Mouse (Mus musculus): ENCODE results near the gene Ppp1r27. TPM values are rescaled to one million over a fixed set of nuclear protein-coding genes. Genes with fewer than 3 reads are reported as not detected.
"Not testable (repeated sequence)": the region's sequence is repeated elsewhere in the genome, so short reads cannot be mapped to it uniquely, and the experiment has no call there.

Gene Ppp1r27
- total RNA-seq, 2 experiments from 2014 or later = not detected

- intact Hi-C loops (cut with DNase I) = no loop called here
- peak in 1 of 2 experiments; percentile 55 for DNase-seq (ENCODE audit: extremely low spot score in 1 of 2, low spot score in 2 of 2)
Observed at GRCm38 (mm10) chr11:120577211-120578023, 26.5 kb upstream of the Ppp1r27 start.

DNA sequence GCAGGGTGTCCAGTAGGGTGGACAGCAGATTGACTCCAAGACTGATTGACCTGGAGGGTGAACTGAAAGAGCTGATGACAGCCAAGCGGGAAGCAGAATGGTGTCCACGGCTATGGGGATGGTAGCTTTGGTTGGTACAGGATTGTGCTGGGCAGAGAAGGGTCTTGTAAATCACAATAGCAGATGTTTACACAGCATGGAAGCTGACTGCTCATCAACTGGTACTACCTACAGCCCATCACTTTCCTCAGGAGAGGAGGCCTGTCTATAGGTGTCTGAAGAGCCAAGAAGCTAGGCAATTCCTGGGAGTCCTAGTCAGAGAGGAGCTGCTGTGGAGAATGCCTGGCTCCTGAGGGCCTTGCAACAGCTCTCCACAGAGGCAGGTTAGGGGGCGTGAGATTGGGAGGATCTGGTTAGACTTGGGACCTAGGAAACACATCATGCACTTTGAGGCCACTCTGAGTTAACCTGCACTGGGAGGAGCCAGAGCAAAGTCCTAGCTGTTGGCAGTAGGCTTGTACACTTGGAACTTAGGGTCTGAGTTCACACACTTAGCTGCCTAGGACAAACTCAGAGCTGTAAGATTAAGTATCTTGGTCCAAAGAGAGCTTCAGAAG lies 25.5 kb upstream of the Ppp1r27 start:
- intact Hi-C loops (cut with DNase I) = no loop called here
- no peak for DNase-seq (ENCODE audit: extremely low spot score in 1 of 2, low spot score in 2 of 2)

- DNase-seq (ENCODE audit: extremely low spot score in 1 of 2, low spot score in 2 of 2) = no peak
- intact Hi-C loops (cut with DNase I) = no loop called here
Observed at GRCm38 (mm10) chr11:120575940-120576339, 25.0 kb upstream of the Ppp1r27 start.

- intact Hi-C loops (cut with DNase I) = no loop called here
- DNase-seq (ENCODE audit: extremely low spot score in 1 of 2, low spot score in 2 of 2) = no peak
Observed at GRCm38 (mm10) chr11:120575046-120575445, 24.1 kb upstream of the Ppp1r27 start.

DNA sequence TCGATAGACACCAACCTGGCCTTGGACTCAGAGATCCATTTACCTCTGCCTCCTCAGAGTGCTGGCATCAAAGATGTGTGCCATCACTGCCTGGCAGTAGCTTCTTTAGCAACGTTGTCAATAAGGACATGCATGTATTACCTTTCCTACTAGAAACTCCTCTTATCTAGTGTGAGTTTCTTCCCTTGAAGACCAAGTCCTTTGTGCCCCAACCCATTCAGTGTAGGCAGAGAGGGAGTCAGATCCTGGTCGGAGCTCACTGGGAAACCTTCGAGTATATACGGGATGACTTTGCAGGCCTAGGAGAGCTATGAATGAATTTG lies 23.3 kb upstream of the Ppp1r27 start:
- intact Hi-C loops (cut with DNase I) = no loop called here
- no peak for DNase-seq (ENCODE audit: extremely low spot score in 1 of 2, low spot score in 2 of 2)

GRCm38 (mm10) chr11:120573585-120574277 lies 22.8 kb upstream of the Ppp1r27 start:
- intact Hi-C loops (cut with DNase I) = loop anchor here (2.0 kb wide), 1 partner anchor 55 kb away; no protein-coding TSS in a partner anchor
- DNase-seq (ENCODE audit: extremely low spot score in 1 of 2, low spot score in 2 of 2) = no peak

GRCm38 (mm10) chr11:120572752-120573584 lies 22.0 kb upstream of the Ppp1r27 start, which contains the start of gene P4hb:
Gene P4hb (minus strand): TSS chr11:120573253.
- peak; percentile 100 for DNase-seq (ENCODE audit: extremely low spot score in 1 of 2, low spot score in 2 of 2)
- intact Hi-C loops (cut with DNase I) = loop anchor here (2.0 kb wide), 1 partner anchor 54 kb away; no protein-coding TSS in a partner anchor

DNA sequence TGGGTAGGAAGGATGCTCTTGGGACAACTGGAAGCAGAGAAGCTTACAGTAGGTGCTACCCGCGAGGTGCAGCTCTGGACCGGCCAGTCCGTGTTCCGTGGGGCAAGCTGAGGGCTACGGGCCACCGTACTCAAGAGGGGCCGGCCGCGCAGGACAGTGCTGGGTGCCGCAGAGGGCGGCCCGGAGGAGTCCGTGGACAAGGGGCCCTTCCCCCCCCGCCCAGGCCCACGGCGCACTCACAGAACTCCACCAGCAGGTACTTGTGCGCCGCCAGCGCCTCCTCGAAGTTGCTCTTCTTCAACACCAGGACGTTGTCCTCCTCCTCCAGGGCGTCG lies 21.5 kb upstream of the Ppp1r27 start:
- DNase-seq (ENCODE audit: extremely low spot score in 1 of 2, low spot score in 2 of 2) = no peak
- intact Hi-C loops (cut with DNase I) = loop anchor here (2.0 kb wide), 1 partner anchor 54 kb away; no protein-coding TSS in a partner anchor

- intact Hi-C loops (cut with DNase I) = loop anchor here (2.0 kb wide), 1 partner anchor 53 kb away; no protein-coding TSS in a partner anchor
- DNase-seq (ENCODE audit: extremely low spot score in 1 of 2, low spot score in 2 of 2) = no peak
Observed at GRCm38 (mm10) chr11:120571754-120572416, 21.0 kb upstream of the Ppp1r27 start.

DNA sequence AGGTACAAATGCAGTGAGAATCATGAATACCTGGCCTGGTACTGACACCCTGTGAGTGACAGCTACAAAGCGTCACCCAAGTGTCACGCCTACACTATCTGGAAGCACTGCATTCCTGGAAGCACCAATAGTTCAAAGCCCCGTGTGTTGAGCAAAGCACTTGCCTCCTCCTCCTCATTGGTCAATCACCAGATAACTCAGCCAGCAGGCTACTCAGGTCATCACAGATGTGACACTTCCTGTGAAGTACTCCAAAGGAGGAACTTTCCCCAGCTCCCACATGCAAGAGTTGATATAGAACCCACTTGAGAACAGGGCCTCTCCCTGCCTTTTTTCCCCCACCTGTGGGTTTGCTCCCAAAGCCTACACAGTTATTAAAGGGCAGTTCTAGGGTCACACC lies 20.2 kb upstream of the Ppp1r27 start:
- intact Hi-C loops (cut with DNase I) = no loop called here
- DNase-seq (ENCODE audit: extremely low spot score in 1 of 2, low spot score in 2 of 2) = no peak

- no peak for DNase-seq (ENCODE audit: extremely low spot score in 1 of 2, low spot score in 2 of 2)
- intact Hi-C loops (cut with DNase I) = no loop called here
Observed at GRCm38 (mm10) chr11:120568324-120568723, 17.4 kb upstream of the Ppp1r27 start.

DNA sequence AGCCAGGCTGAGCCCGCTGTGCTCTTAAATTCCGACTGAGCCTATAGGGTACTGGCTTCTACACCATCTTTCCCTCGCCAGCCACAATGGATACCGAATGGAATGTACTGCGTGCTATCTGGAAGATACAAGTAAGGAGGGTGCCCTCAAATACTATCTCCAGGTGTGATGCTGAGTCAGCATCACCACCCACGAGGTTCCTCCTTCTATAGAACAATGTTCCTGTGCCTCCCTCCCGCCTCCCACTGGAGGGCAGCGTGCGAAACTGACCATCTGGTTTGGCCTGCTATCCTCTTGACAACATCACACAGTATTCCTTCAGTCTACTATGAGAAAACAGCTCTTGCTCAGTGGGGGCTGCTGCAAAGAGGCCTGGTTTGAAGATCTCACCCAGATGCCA lies 14.2 kb upstream of the Ppp1r27 start:
- no peak for DNase-seq (ENCODE audit: extremely low spot score in 1 of 2, low spot score in 2 of 2)
- intact Hi-C loops (cut with DNase I) = no loop called here

GRCm38 (mm10) chr11:120562949-120563348 lies 12.0 kb upstream of the Ppp1r27 start:
- intact Hi-C loops (cut with DNase I) = no loop called here
- DNase-seq (ENCODE audit: extremely low spot score in 1 of 2, low spot score in 2 of 2) = no peak

DNA sequence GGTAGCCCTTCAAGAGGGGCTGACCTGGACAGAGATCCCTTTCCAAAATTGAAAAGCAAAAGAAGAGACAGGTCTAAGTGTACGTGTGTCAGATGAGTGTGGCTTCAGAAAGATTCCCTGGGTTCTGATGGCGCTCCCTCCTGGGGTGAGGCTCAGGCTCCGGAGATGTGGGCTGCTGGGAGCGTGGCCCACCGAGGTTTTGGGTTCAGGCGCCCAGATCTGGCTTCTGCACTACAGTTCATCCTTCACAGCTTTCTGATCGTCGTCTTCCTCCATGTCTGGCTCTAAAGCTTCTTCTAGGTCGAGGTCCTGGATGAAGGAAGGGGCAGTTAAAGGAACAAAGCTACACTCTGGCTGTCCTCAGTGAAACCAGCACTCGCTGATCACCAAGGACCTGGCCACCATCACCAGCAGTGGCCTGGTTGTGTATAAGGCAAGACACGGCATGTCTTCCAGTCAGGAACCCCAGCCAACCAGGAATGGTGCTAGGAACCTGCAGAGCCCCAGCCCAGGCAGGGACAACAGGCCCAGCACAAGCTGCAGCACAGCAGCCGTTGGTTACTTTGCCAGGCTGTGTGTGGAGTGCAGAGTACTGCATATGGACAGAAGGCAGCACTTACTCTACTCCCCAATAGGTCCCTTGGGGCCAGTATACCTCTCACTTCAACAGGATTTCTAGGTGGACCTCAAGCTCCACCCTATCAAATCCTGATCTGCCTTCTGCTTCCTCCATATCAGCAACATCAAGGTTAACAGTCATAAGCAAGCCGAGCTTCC lies 10.2 kb upstream of the Ppp1r27 start:
- intact Hi-C loops (cut with DNase I) = no loop called here
- no peak for DNase-seq (ENCODE audit: extremely low spot score in 1 of 2, low spot score in 2 of 2)

- DNase-seq (ENCODE audit: extremely low spot score in 1 of 2, low spot score in 2 of 2); intact Hi-C loops (cut with DNase I): not testable (repeated sequence)
Observed at GRCm38 (mm10) chr11:120558843-120559242, 7.9 kb upstream of the Ppp1r27 start.

- DNase-seq (ENCODE audit: extremely low spot score in 1 of 2, low spot score in 2 of 2) = no peak
Observed at GRCm38 (mm10) chr11:120555260-120555659, 4.3 kb upstream of the Ppp1r27 start.

DNA sequence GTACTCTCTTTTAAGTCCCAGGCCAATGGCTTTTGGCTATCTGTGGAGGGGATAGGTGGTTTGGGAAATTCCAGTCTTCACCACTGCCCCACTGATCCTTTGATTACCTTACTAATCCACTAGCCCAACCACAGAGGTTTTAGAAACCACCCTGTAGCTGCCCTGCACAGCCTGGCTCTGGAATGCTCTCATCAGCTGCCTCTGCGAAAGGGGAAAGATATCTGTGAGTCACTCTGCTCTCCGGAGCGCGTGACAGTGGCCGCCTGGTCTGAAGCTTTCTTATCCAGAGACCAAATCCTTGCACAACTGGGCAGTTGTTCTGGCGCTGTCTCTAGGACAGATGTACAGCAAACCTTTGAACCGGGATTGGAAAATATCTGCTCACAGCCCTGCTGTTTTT lies 3.9 kb upstream of the Ppp1r27 start:
- DNase-seq (ENCODE audit: extremely low spot score in 1 of 2, low spot score in 2 of 2) = no peak
- intact Hi-C loops (cut with DNase I) = no loop called here

More at GRCm38 (mm10) chr11:120555260-120555659, 4.3 kb upstream of the Ppp1r27 start:
- intact Hi-C loops (cut with DNase I) = no loop called here

GRCm38 (mm10) chr11:120552736-120553135 lies 1.8 kb upstream of the Ppp1r27 start:
- no peak for DNase-seq (ENCODE audit: extremely low spot score in 1 of 2, low spot score in 2 of 2)
- intact Hi-C loops (cut with DNase I) = no loop called here

Data from left cerebral cortex, postnatal 10 days (tissue).